Mouse (Mus musculus): ENCODE results near the gene Tmtc1. TPM values are rescaled to one million over a fixed set of nuclear protein-coding genes. Genes with fewer than 3 reads are reported as not detected.

Gene Tmtc1
- total RNA-seq, 2 experiments from 2014 or later = 36.7 to 37.5 TPM

DNA sequence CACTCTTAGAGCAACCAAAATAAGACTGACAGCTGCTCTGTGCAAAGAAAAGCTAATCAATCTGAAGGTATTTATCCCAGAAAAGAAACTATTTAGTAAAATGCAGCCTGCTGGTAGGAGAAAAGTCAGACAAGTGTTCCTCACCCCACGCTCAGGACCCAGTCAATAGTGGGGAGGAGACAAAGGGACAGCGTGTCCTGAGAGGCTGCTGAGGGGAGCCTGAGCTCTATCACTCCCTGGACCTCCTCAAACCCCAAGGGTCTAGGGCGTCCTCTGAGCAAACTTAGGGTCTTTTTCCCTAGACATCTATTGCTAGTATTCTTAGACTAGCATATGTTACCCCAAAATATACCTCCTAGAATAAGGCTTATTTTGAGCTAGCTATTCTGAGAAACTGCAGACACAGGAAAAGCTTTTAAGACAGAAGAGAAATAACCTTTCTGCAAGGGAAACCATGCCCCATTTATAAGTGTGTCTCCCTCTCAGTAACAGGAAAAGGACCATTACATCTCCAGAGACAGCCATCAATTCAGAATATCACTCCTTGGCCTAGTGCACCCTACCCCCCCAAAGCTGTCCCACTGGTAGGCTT is 68.5 kb downstream of the Tmtc1 start:
- DNase-seq = no peak
- intact Hi-C loops (cut with DNase I) = no loop called here

GRCm38 (mm10) chr6:148375015-148375414 is 69.2 kb downstream of the Tmtc1 start:
- no peak for DNase-seq
- intact Hi-C loops (cut with DNase I) = no loop called here

DNA sequence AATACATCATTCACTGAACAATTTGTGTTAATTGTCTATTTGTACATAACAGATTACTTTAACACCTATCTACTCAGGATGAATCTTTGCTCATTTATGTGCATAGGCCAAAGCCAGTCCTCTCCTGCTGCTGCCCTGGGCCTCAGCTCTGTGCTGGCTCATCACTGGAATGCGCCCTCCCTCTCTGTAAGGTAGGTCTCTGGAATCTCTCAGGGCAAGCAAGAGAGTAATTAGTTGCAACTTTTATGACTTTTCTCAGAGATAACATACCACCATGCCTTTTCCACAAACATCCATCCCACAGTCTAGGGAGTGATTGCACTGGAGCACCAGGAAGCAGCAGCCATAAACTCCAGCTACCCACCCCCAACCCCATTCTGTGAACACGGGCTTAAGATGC is 70.7 kb downstream of the Tmtc1 start:
- DNase-seq = no peak
- intact Hi-C loops (cut with DNase I) = no loop called here

- no peak for DNase-seq
- intact Hi-C loops (cut with DNase I) = no loop called here
Measured at GRCm38 (mm10) chr6:148371223-148371622, 73.0 kb downstream of the Tmtc1 start.

GRCm38 (mm10) chr6:148367094-148367539 is 77.1 kb downstream of the Tmtc1 start:
- no peak for DNase-seq
- intact Hi-C loops (cut with DNase I) = no loop called here

DNA sequence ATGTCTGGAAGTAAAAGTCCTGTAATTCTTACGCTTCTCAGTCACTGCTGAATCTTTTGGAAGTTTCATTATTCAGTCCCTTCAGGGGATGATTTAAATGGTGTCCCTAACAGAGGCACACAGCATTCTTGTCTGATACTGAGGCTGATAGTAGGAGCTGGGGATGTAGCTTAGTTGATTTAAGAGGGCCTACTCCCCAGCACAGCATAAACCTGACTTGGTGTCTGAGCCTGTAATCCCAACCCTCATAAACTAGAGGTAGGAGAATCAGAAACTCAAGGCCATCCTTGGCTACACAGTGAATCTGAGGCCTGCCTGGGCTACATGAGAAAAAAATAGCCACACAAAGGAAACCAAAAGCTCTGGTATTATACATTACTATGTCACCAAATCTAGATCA is 77.6 kb downstream of the Tmtc1 start:
- DNase-seq = no peak
- intact Hi-C loops (cut with DNase I) = no loop called here

DNA sequence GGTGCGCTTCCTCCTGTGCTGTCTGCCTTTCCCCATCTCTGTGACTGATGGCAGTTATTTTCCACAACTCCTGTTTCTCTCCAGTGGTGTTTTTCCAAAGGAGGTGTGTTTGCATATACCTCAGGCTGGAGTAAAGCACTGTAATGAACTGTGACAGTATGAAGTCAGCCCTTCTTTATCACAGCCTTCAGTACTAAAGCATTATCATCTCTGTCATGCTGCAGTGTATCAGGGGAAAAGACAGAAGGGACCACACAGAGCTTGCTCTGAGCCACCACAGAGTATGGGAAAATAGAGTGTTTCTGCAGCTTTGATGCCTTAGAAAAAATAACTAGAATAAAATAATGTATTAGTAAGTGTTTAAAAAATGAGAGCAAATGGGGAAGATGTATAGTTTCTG is 81.0 kb downstream of the Tmtc1 start:
- intact Hi-C loops (cut with DNase I) = no loop called here
- no peak for DNase-seq

DNA sequence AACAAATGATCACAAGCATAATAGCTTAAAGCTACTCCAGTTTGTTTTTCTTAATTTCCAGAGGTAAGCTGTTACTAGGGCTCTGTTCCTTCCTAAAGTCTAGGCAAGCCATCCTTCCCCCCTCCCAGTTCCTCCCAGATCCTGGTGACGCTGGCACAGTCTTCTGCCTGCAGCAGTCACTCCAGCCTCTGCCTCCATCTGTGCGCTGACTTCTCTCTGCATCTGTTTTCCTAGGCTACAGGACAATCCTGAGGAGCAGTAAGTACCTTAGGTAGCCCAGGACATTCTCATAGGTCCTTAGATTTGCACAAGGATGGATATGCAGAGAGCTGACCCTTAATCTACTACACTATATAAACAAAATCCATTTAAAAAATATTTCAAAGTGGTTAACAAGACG is 81.7 kb downstream of the Tmtc1 start:
- intact Hi-C loops (cut with DNase I) = no loop called here
- peak; percentile 26 for DNase-seq

GRCm38 (mm10) chr6:148359348-148359905 is 84.8 kb downstream of the Tmtc1 start:
- DNase-seq = no peak
- intact Hi-C loops (cut with DNase I) = no loop called here

GRCm38 (mm10) chr6:148358580-148359246 is 85.5 kb downstream of the Tmtc1 start:
- no peak for DNase-seq
- intact Hi-C loops (cut with DNase I) = no loop called here

GRCm38 (mm10) chr6:148356141-148356540 is 88.0 kb downstream of the Tmtc1 start:
- intact Hi-C loops (cut with DNase I) = no loop called here
- DNase-seq = no peak

DNA sequence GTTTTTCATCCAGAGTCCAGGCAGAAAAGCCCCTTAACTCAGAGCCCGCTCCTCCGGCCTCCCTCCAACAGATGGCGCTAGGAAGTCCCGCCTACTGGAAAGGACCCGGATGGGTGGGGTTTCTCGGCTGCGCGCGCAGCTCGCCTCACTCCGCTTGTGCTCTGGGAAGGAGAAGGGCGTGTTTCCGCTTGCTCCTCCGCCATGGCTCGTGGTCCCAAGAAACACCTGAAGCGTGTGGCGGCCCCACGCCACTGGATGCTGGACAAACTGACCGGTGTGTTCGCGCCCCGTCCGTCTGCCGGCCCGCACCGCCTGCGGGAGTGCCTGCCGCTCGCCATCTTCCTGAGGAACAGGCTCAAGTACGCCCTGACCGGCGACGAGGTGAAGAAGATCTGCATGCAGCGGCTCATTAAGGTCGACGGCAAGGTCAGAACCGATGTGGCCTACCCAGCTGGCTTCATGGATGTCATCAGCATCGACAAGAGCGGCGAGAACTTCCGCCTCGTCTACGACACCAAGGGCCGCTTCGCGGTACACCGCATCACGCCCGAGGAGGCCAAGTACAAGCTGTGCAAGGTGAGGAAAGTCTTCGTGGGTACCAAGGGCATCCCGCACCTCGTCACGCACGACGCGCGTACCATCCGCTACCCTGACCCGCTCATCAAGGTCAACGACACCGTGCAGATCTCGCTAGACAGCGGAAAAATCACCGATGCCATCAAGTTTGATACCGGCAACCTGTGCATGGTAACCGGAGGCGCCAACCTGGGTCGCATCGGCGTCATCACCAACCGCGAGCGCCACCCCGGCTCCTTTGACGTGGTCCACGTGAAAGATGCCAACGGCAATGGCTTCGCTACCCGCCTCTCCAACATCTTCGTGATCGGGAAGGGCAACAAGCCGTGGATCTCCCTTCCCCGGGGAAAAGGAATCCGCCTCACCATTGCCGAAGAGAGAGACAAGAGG is 89.4 kb downstream of the Tmtc1 start:
- DNase-seq = peak; percentile 83
- intact Hi-C loops (cut with DNase I) = no loop called here

DNA sequence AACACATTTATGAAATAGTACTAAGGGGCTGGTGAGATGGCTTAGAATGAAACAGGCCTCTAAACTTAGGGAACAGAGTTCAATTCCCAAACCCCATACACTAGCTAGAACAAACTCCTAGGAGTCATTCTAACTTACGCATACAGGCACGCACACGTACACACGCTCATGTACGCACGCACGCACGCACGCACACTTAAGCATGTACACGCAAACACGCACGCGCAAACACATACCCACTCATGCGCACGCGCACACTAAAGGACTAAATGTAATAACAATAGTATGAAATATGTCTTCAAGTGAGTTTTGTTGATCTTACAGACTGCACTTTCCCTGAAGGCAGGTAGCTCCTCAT is 90.1 kb downstream of the Tmtc1 start:
- intact Hi-C loops (cut with DNase I) = no loop called here
- DNase-seq = no peak

- no peak for DNase-seq
- intact Hi-C loops (cut with DNase I) = no loop called here
Measured at GRCm38 (mm10) chr6:148345001-148345400, 99.2 kb downstream of the Tmtc1 start.

- no peak for DNase-seq
- intact Hi-C loops (cut with DNase I) = no loop called here
Measured at GRCm38 (mm10) chr6:148342191-148342590, 102.0 kb downstream of the Tmtc1 start.

DNA sequence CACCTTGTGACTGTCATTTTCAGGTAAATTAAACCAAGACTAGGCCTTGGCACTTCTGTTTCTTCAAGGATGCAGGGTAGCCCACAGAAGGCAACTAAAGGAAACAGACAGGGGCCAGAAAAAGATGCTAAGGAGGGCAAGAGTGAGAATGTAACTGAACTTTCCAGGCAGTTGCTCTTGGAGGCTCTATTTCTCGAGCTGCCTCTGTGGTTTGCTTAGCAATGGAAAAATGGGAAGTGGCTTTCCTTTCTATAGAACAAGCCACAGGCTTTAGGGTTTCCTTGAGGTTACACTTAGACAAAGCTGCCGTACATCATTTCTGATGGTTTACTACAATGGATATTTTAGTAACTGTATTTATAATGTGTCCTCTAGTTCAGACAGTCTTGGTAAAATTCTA is 102.4 kb downstream of the Tmtc1 start:
- no peak for DNase-seq
- intact Hi-C loops (cut with DNase I) = no loop called here

DNA sequence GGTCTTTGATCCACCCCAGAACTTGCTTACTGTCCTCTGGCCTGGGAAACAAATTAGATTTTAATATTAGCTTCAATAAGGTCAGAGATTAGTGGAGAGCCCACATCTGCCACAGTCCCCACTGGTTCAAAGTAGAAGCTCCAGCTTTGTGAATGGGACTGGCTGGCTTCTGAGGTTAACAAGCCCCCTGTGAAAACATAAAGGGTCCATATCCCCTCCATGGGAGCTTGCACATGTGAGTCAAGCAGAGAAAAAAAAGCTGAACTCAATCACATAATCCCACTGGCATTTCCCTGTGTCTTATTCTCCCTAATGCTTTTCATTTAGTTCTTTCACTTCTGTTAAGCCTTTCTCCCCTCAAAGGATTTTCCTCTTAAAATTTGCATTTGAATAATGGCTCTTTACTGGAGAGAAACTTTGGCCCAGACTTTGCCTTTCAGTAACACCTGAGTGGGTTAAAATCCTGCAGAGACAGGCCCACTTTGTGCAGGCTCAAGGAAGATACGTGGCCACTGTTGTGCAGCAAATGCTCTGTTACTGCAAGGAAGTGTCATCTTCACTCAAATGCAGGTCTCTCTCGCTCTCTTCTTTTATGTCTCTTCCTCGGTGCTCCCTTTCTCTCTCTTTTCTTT is 105.7 kb downstream of the Tmtc1 start:
- intact Hi-C loops (cut with DNase I) = no loop called here
- DNase-seq = no peak

- DNase-seq = no peak
- intact Hi-C loops (cut with DNase I) = no loop called here
Measured at GRCm38 (mm10) chr6:148336290-148336955, 107.8 kb downstream of the Tmtc1 start.

DNA sequence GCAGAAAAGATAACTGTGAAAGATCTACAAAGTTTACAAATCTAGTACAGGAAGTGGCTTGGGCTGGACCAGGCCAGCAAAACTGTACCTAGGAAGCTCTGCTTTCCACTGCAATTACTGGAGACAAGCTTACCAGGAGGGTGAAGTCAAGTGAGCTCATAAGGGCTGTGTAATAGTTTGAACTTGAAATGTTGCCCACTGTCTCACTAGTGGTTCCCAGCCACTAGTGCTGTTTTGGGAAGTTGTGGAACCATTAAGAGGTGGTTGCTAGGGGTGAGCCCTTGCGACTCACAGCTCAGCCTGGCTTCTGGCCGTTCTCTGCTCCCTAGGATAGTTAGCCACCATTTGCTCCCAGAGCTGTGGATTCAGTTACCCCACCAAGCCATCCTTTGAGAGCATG is 112.3 kb downstream of the Tmtc1 start:
- intact Hi-C loops (cut with DNase I) = no loop called here

DNA sequence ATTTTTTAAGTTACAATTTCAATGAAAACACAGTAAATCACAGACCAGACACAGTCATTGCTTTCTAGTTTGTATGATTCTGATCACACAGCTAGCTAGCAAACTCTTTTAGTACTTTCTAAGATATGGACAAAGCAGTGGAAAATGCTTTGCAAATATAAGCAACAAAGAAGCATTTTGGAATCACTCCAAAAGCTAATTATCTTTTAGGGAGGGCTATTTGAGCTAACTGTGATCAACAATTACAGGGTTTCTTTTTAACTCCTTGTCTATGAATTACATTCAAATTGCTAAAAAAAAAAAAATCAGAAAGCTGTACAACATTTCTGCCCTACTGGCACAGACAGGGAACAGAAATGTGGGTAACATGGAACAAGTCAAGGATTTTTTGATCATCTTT is 114.2 kb downstream of the Tmtc1 start:
- intact Hi-C loops (cut with DNase I) = no loop called here
- DNase-seq = no peak

More for the DNA sequence above, 112.3 kb downstream of the Tmtc1 start:
- no peak for DNase-seq

Data from left cerebral cortex, postnatal 4 days (tissue).